Mouse (Mus musculus) left cerebral cortex, postnatal 25 days (tissue): ENCODE results near the gene Zmpste24. TPM values are rescaled to one million over a fixed set of nuclear protein-coding genes. Genes with fewer than 3 reads are reported as not detected.
"Not testable (repeated sequence)": the region's sequence is repeated elsewhere in the genome, so short reads cannot be mapped to it uniquely, and the experiment has no call there.

Source experiments
- DNase-seq, 2 experiments: peaks; one replicate each; pipeline ENCODE4 v3.0.0; 2022; ENCODE audit warnings: low spot score in 2 of 2, mixed read lengths in 1 of 2
- intact Hi-C: fragments of 180-260 bp; cut with DNase I; formaldehyde crosslinking; loops from one replicate; pipeline ENCODE4 v1.15.1; 2025
- total RNA-seq, 2 experiments: library from RNA; stranded (reverse); gene quantifications; 2 replicates each; pipeline ENCODE4 v1.2.3; 2021

The Zmpste24 gene
- 10 to 100 TPM; 25.4 to 26.1 TPM for total RNA-seq

DNA sequence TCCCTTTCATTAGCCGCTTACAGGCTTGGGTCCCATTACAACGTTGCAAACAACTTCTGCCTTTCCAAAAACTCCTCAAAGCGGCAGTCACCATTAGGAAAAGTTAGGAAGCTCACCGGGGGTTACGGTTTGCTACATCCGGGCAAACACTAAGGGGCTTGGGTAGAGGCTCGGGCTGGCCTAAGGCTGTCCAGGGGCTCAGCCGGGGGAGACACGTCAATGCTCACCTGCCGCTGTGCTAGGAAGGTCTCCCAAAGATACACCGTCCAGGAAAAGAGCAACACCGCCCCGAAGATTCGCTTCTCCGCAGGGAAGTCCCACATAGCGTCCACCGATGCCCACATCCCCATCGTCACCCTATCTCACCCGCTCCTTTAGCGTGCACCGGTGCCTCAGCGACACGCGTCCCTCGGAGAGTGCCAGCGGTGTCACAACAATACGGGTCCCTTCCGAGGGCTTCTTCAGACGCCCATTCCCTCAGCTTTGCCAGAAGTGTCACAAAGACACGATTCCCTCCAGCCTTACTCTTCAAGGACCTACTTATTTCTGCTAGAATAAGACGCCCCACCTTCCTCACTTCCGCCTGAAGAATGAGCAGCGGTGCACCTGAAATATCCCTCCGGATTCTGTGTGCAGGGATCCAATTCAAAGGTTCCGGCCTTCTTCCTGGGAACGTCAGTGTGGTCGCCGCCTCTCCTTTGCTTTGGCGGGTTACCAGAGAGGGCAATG is at the start of gene Zmpste24:
Gene Zmpste24 (minus strand): TSS at position 592 of the 729 bp plus-strand sequence.
- intact Hi-C loops = loop anchor here (2.0 kb wide), 1 partner anchor 117 kb away; the partner anchor contains the start of gene Rlf
- peak; percentile 86 to 94 for DNase-seq

DNA sequence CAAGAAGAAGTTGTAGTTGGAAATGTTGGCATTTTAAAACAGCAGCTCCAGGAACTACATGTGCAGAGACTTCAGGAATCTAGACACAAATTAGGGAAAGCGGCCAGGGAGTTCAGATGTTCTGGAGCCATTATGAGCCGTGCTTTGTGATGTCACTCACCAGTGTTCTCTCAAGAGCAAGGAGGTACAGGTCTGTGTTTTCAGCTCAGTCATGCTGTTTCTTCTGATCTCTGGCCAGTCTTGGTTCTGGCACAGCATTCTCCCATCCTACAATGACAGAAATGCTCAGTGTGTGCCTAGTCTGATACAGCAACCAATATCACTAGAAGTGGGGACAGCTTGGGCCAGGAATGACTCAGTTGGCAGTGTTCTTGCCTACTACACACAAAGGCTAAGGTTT is 11.1 kb upstream of the Zmpste24 start, which contains the start of gene Tmco2:
Gene Tmco2 (minus strand): TSS at position 101 of the 400 bp plus-strand sequence.
- intact Hi-C loops = no loop called here
- no peak for DNase-seq

DNA sequence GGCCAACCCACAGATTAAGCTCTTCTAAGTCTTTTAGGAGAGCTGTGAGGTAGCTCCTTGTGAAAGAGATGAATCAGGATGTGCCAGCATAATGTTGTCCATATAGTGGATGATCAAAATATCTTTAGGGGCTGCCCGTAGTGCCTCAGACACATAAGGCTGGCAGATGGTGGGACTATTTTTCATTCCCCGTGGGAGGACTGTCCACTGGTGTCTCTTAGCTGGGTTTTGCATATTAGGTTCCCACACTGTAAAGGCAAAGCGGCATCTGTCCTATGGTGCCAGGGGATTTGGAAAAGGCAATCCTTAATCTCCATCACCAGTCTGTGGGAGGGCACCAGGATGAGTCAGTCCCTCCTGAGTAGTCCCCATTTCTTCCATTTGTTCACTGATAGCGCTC is 5.3 kb upstream of the Zmpste24 start:
- intact Hi-C loops = no loop called here

GRCm38 (mm10) chr4:121090211-121090610 is 7.8 kb downstream of the Zmpste24 start:
- no peak for DNase-seq
- intact Hi-C loops = no loop called here

More for the DNA sequence above, 5.3 kb upstream of the Zmpste24 start:
- peak; percentile 29 to 96 for DNase-seq

GRCm38 (mm10) chr4:121088696-121089095 is 9.3 kb downstream of the Zmpste24 start:
- intact Hi-C loops = no loop called here
- no peak for DNase-seq

- DNase-seq = no peak
- intact Hi-C loops = no loop called here
Observed at GRCm38 (mm10) chr4:121084506-121084905, 13.5 kb downstream of the Zmpste24 start.

DNA sequence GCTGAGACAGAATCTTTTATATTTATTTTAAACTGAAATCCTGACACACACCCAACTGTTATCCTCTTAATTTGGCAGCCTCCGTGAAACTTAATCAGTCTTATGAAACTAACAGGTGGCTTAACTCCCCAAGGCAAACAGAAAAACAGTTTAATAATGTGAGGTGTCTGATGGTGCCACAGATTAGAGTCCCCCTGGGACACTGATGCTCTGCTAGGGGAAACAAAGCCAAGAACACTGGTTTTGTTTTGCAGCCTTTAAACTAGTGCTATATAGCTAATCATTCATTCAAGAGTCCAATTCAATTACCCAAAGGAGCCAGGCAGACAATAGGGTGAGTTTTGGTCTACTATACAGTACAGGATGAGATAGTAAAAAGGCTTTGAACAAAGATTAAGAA is 17.6 kb downstream of the Zmpste24 start:
- intact Hi-C loops = no loop called here
- no peak for DNase-seq

DNA sequence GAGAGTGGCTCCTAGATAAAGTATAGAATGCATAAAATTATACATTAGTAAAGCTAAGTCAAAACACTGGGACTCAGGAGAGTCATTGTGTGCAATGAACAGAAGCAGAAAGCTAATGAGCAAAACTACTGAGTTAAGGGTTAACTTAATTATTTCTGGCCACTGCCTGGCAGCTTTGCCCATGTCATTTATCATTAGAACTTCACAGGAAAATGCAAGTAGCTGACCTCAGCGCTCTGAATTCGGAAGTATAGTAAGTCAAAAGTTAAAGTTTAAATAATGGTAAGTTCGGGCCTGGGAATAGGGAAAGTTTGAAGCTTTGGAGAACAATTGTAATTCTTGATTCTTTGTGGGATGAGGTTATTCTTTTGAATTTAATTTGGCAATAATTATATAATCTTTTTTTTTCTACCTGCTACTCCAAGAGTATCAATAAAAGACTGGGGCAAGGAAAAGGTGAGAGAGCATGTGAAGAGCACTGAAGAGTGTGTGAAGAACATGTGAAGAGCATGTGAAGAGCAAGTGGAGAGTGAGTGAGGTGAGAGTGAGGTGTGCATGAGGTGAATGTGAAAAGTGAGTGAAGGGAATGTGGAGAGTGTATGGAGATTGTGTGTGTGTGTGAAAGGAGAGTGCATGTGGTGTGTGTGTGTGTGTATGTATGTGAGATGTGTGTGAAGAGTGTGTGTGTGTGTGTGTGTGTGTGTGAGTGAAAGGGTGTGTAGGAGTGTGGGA is 20.0 kb downstream of the Zmpste24 start:
- DNase-seq = no peak
- intact Hi-C loops = no loop called here

DNA sequence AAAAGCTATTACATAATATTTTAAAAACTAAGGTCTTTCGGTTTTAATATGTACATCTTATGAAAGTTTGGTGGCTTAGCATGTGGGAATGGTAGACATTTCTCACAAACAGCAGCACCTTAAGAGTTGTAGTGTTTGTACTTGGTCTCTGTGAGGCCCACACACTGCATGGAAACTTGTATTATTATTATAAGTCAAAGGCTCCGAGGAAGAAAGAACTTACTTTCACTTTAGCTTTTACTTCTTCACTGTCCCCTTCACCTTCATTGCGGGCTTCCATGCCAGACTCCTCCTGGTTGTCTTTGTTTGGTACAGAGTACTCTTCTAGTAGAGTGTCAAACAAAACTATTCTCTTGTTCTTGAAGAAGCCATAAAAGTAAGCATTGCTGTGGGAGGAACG is 23.8 kb downstream of the Zmpste24 start:
- intact Hi-C loops = no loop called here
- DNase-seq = no peak

DNA sequence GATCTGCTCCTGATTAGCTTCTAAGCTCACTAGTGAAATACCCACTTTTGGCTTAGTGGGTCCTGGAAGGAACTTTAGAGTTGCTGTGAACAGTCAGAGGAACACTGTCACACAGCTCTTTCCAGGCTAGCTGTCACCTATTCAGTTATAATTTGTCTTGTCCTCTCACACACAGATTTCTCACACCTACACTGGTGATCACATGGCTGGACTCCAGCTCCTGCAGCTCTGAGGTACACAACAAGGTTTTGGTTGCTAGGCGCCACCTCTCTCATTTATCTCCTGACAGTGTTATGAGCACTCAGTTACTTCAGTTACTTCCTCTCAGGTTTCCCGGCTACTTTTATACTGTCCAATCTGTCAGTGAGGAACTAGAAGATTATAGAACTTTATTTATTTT is 32.7 kb downstream of the Zmpste24 start:
- intact Hi-C loops = no loop called here
- no peak for DNase-seq

GRCm38 (mm10) chr4:121059218-121059617 is 38.8 kb downstream of the Zmpste24 start:
- DNase-seq, intact Hi-C loops: not testable (repeated sequence)

GRCm38 (mm10) chr4:121057032-121057431 is 41.0 kb downstream of the Zmpste24 start:
- DNase-seq = no peak
- intact Hi-C loops = no loop called here

GRCm38 (mm10) chr4:121056342-121056741 is 41.7 kb downstream of the Zmpste24 start:
- intact Hi-C loops = no loop called here
- DNase-seq = no peak

DNA sequence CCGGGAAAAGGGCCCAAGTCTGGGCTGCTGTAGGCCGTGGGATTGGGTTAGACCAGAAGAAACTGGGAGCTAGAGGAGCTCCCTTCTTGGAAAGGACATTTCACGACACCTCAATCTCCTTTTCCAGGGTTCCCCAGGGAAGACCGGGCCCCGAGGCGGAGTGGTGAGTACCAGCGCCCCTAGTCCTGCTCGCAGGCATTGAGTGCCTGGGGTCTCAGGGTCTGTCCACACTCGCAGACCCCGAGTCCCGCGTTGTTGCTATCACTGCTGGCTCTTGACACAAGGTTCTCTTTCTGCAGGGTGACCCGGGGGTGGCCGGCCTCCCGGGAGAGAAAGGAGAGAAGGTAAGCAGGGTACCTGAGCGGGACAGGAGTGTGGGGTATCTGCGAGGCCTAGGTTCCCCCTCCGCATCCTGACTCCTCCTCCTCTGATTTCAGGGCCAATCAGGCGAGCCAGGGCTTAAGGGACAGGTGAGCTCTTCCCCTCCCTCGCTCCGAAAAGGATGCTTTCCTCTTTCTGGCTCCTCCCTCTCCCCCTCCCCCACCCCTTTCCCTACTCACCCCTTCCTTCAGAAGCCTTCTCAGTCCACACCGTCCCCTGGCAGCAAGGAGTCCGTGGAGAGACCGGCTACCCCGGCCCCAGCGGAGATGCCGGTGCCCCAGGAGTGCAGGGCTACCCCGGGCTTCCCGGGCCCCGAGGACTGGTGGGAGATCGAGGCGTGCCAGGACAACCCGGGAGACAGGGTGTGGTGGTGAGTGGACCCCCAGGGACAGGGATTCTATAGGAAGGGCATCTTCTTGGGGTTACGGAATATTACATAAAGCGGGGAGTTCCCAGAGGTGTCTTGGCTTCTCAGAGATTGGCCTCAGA is 45.4 kb downstream of the Zmpste24 start:
- intact Hi-C loops = no loop called here
- peak in 1 of 2 experiments; percentile 43 for DNase-seq

DNA sequence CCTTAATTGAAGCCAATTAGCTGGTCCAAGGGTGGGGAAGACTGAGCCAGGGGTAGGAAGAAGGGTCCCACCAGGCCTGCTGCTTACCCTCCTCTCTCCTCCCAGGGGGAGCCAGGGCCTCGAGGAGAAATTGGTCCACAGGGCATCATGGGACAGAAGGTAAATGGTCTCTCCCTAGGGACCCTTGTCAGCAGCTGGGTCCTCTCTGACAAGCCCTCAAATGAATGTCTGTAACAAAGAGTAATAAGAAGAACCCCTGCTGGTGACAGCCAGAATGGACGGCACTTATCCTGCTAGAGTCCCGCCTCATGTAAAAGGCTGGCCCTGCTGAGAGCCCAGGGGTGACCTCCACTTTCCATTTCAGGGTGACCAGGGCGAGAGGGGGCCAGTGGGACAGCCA is 46.2 kb downstream of the Zmpste24 start:
- intact Hi-C loops = no loop called here
- no peak for DNase-seq

DNA sequence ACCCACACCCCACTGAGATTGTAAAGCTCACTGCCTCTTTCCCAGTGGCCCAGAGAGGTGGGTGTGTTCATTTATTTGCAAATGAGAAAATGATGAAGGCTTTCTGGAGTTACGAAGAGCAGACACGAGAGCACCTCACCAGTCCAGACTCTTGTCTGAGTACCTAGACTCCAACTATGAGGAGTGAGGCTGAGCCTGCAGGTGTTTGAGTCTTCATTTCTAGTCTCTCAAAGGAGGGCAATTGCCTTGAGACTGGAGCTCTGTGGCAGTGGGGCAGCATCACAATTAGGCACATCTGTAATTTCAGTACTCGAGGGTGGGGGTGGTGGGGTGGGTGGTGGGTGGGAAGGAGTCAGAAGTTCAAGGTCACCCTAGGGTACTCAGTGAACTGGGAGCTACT is 55.1 kb downstream of the Zmpste24 start:
- intact Hi-C loops = no loop called here
- DNase-seq = no peak

DNA sequence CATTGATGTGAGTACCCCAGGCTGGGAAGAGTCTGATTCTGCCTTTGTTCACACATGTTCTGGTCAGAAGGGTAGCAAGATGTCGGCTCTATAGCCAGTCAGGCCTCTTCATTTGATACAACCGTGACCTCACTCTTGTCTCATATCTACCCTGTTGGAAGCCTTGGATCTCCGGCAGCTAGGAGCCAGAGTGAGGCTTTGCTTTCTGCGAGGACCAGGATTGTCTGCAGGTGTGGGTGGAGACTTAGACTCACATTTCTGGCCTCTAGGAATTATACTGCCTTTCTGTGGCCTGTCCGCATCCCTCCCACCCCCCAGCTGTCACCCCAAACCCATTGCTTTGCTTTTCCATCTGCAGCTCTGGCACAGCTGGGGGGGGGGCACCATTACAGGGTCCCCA is 55.6 kb downstream of the Zmpste24 start:
- no peak for DNase-seq
- intact Hi-C loops = no loop called here

DNA sequence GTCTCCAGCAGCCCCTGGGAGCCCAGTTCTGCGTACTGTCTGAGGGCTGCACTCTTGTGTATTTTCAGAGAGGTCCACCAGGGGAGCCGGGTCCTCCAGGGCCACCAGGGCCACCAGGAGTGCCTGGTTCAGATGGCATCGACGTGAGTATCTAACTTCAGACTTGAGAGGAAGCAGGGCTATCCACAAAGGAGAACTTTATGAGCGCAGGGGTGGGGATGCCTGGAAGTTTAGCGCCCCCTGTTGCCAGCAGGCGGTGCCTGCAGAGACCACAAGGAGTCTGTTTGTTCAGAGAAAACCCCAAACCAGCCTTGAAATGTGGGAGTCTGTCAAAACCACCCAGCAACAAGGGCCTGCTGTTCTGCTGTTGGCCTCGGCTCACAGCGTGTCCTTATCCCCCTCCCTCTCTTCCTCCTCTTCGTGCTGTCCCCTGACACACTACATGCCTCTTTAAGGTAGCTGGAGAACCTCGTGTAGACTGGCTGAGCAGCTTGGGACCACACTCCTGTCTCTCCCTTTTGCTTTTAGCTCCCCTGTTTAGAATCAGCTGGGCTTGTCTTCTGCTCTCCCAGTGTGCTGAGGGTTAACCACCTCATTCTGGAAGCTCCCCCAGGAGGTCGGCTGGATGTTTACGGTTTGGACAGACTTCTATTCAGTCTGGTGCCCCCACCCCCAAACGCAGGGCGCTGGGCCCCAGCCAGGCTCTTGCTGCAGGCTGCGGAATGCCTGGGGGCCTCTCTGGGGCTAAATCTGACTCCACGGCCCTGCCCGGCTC is 57.0 kb downstream of the Zmpste24 start:
- peak; percentile 68 to 77 for DNase-seq
- intact Hi-C loops = no loop called here

- intact Hi-C loops = no loop called here
- DNase-seq = no peak
Observed at GRCm38 (mm10) chr4:121040323-121040722, 57.7 kb downstream of the Zmpste24 start.
